Mouse (Mus musculus) layer of hippocampus, postnatal 14 days (tissue): ENCODE results near the gene Ddx31. TPM values are rescaled to one million over a fixed set of nuclear protein-coding genes. Genes with fewer than 3 reads are reported as not detected.
A peak's percentile ranks its signal among the peaks of the same experiment; 100 is the strongest.

ENCODE experiments used
- DNase-seq, 2 experiments: peaks; one replicate each; pipeline ENCODE4 v3.0.0; 2021 to 2022; ENCODE audit warnings: low spot score in 2 of 2, mixed read lengths in 1 of 2
- total RNA-seq, 2 experiments: library from RNA; stranded (reverse); gene quantifications; 2 replicates each; pipeline ENCODE4 v1.2.3; 2021

Gene Ddx31
- total RNA-seq, 2 experiments from 2014 or later, result 7.4 to 8.0 TPM

DNA sequence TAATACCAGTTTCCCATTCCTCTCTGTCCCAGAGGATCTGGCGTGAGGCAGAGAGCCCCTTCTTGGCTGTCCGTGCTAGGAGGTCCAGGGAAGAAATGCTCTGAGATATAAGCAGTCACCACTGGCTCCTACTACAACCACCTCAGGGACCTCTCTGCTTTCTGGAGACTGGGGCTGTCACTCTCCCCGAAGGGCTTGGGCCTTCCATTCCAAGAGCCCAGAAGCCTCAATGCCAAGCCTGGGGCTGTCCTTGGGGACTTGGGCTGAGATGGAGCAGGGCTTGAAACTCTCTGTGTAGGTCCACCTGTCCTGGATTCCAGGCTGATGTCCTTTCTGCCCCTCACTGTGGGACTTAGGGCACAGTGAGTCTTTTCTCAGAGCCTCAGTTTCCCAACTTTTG is 70.7 kb downstream of the Ddx31 start:
- no peak for DNase-seq

- no peak for DNase-seq
Measured at GRCm38 (mm10) chr2:28911331-28912038, 71.3 kb downstream of the Ddx31 start.

DNA sequence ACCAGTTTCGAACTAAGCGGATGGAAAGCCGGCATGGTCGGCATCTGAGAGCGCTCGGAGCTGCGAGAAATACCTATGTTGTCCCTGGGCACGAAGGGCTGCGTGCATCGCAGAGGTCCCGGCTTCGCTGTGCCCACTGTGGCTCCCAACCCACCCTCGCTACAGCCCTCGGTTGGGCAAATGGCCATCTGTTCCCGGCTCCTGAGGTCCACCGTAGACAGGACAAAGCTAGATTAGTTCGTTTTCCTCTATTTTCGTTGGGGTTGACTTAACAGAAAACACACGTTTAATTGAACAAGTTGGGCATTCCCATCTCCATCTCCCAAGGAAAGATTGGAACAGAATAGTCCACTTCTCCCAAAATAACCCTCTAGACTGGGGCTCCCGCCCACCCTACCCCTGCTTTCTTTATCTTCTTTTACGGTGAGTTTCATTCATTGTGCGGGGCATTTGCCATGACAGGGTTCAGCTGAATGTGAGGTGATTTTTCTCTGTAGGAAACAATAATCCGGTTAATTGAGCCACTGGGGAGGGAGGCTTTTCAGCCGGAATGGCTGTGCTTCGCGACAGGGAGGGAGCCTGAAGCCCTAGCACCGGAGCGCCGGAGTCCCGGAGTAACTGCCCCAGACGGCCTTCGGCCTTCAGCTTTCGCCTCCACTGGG is 72.0 kb downstream of the Ddx31 start:
- DNase-seq, result no peak

DNA sequence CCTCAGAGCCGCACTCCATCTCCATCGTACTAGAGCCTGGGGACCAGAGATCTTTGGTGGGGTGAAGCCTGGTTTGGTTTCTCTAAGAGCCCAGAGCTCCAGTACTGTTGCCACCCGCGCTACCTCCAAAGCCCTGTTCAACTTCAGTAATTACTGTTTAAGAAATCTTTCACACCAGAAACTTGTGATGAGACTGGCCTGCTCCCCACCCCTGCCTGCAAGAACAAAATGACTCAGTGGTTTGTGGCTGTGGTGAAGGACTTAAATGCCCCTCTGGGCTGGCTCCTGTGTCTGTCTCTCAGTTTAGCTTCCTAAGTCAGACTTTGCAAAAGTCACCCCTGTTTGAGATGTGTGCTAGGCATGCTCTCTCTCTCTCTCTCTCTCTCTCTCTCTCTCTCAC is 72.8 kb downstream of the Ddx31 start:
- DNase-seq, result no peak

- no peak for DNase-seq
Measured at GRCm38 (mm10) chr2:28914121-28914520, 73.9 kb downstream of the Ddx31 start.

DNA sequence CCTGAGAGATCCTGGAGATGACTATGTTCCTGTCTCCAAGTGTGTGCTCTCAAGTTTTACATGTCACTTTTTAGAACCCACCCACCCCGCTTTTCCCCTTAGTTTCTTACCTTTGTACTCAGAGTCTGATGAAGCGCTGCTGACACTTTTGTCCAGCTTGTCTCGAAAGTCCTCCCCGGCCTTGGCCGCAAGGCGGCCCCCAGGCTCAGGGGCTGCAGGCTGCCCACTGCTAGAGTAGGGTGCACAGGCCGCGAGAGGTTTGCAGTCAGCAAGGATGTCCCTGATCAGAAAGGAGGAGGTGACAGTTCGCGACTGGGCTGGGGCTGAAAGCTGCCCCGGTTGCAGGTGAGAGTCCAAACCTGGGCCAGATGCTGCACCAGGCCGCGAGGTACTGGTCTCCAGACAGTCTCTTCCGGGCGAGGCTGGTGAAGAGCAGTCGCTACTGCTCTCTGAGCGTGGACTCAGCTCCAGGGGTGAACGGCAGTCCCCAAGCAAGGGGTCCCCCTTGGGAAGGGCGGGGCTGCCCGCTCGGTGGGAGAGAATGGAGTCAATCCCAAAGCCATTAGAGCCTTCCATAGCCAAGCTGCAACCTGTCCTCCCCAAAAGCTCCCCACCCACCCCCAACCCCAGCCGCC is 75.0 kb downstream of the Ddx31 start:
- DNase-seq, result no peak

DNA sequence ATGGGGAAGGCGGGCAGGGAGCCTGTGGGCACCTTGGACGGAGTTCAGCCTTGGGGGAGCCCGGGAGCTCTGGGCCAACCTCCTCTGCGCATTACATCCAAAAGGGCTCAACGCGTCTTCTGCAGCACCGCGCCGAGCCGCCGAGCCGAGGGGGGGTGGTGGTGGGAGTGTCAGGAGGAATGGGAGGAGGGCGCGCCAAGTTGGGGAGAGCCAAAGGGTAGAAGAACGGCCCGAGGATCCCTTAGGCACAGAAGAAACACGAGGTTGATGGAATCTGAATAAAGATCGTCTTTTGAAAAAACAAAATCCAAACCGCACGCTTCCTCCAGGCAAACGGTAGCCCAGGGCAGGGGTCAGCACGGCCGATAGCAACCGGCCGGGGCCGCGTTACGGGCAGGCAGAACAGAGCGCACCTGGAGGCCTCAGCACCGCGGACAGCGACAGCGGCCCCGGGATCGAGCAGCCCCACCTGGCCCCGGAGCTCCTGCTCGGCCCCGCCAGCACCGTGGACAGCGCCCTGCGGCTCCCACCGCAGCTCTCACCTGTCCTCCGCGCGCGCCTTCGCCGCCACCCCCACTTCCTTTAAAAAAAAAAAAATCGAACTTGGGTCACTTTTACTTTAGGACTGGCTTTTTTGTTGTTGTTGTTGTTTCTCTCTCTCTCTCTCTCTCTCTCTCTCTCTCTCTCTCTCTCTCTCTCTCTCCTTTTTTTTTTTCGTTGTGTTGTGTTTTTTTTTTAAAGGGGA is 75.7 kb downstream of the Ddx31 start:
- DNase-seq, result no peak

DNA sequence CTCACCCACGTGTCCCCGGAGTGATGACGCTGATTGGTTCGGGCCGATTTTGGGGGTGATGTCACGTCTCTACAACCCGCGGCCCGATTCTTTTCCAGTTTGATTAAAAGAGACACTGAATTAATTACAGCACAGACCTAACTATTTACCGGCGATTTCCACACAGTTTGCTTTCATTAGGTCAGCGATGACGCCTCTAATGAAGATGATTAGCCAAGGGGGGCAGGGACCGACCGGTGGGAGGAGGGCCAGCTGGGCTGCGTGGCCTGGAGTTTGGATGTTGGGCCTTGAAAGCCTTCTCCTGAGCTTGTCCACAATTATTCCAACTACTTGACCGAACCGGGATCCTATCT is 76.3 kb downstream of the Ddx31 start, which contains the start of gene Barhl1:
Gene Barhl1, minus strand, starts transcription at position 156 of the 353 bp plus-strand sequence.
- no peak for DNase-seq

- DNase-seq, result no peak
Measured at GRCm38 (mm10) chr2:28917156-28917517, 76.9 kb downstream of the Ddx31 start.

- DNase-seq, result no peak
Measured at GRCm38 (mm10) chr2:28917518-28918361, 77.5 kb downstream of the Ddx31 start.

DNA sequence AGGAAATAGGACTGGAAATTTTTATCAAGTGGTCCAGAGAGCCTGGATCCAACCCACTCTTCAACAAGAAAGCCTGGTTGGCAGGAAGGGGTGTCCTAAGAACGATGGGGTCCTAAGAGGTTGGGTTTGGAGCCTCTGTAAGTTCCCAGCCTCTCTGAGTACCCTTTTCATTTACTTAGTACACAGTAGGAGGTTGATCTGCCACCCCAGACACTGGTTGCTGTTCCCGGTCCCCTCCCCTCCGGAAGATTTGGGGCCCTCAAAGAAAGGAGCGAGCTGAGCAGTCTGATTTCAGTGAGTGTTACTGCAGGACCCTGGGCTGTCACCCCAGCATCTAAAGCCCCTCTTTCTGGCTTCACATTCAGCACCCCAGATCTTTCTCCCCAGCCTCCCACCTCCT is 78.8 kb downstream of the Ddx31 start:
- no peak for DNase-seq

- peak; percentile 68 to 78 for DNase-seq
Measured at GRCm38 (mm10) chr2:28923912-28924311, 83.7 kb downstream of the Ddx31 start.

DNA sequence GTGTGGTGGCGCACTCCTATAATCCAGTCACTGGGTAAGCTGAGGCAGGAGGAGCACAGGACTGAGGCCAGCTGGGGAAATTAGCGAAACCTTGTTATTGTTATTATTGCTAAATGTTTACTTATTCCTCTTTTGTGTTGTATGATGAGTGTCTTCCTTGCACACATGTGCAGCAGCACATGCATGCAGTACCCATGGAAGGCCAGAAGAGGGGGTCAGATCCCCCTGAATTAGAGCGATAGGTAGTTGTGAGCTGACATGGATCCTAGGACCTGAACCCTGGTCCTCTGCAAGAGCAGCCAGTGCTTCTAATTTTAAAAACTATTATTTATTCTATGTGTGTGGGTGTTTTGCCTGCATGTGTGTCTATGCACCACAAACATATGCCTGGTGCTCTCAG is 90.4 kb downstream of the Ddx31 start:
- DNase-seq, result no peak

GRCm38 (mm10) chr2:28938997-28939396 is 98.8 kb downstream of the Ddx31 start:
- DNase-seq, result no peak

DNA sequence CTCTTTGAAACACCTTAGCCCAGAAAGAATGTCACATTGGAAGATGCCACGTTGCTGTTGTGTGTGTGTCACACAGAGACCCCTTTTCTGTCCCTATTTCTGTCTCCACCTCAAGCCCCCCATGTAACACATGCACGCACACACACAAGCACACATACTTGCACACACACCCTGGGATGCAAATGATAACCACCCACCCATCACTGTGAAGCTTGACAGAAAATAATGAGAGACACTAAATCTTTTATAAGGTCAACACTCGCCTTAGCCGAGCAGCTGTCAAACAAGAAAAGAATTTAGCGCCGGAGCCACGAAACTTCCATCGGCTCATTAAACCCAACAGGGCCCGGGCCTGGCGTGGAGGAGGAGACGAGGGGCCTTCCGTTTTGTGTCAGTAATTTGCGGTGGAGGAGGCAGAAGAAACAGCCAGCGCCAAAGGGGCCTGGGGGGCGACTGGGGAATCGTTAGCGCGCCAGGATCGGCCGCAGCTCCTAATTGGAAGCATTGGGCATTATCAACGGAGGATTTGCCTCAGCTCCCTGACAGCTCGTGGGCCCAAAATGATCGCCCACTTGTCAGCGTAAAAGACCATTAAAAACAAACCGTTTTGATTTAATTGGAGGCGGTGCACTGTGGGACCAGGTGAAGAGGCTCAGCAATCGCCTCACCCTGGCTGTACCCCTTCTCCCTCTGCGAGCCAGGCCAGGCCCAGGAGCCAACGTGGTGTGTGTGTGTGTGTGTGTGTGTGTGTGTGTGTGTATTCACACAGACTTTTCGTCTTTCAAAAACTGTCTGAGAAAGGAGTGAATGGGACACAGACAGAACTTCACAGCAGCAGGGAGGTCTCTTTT is 103.7 kb downstream of the Ddx31 start:
- no peak for DNase-seq

DNA sequence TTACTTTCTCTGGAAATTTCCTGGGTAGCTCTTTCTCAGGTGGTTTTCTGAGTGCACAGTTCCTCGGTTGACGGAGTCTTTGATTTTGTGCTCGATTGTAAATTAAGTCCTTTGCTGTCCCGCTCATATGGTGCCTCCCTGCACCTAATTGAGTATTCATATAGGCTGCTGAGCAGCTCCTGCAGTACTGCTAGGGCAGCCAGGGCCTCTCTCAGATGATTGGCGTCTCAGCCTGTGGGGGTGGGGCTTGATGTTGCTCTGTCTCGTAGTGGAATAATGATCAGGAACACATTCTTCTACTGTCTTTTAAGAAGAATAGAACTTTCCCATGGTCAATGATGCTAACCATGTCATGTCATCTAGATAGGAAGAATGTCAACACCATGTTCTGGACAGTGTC is 105.2 kb downstream of the Ddx31 start:
- DNase-seq, result no peak

DNA sequence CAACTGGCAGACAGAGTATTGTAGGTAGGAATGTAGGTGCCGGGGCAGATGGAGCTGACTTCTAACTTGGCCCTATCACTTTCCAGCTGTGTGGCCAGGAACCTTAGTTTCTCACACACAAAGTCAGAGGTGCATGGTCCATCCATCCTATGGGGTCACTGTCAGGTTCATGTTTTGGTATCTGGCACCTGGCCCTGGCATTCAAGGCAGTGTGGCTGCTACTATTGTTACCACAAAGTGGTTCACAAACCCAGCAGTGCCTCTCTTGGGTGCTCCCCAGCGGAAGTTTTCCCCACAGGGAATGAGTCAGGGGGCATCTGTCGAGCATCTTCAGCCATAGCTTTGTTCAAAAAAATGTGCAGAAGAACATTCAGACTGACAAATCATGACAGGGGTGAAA is 106.1 kb downstream of the Ddx31 start:
- DNase-seq, result no peak

- no peak for DNase-seq
Measured at GRCm38 (mm10) chr2:28952981-28953380, 112.8 kb downstream of the Ddx31 start.

- DNase-seq, result no peak
Measured at GRCm38 (mm10) chr2:28954595-28954994, 114.4 kb downstream of the Ddx31 start.
